Comparison of ENCODE assay signal across 24 mouse cellular contexts in the genomic region with DNA sequence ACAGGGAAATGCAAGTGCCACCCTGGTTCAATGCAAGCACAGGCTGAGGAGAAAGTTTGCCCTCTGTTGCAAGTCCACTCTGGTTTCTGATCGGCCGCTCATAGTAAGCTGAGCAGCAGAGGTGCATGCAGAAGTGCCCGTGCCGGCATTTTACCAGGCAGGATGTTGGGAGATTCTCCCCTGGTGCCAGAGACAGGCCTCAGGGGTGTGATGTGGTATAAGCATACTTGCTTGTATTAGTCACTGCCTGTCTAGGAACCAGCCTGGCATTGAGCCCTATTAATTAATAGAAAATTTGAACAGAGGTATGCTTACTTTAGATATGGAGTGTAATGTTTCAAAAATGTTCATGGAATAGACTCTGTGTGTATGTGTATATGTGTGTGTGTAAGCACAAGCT.
A peak's percentile ranks its signal among the peaks of the same experiment; 100 is the strongest.
DNase-seq lines count a peak whose midpoint lies in the region; ATAC-seq and TF ChIP-seq lines count a peak whose summit lies in the region.
"Had no signal": no experiment of that assay in that cellular context is flagged by ENCODE, and none has a peak within 500 bp of the region (broad histone marks: within the 10 kb centered on the region; RNA-seq: fewer than 3 reads in every experiment).

No protein-coding gene starts in this region.

- H3K4me1 ChIP-seq in midbrain, embryonic 10.5 days: peaks cover 27% of the 10 kb centered on the region
- H3K4me1 ChIP-seq in midbrain, postnatal 0 days (ENCODE audit: insufficient read depth, low read length): no peaks in the 10 kb centered on the region
- H3K4me1 ChIP-seq: embryonic facial prominence, embryonic 13.5 days had no signal

- in situ Hi-C loops in Patski (cut with MboI; ENCODE audit: low pct_unique_long_range_greater_than_20kb): loop anchor here (5.0 kb wide), 1 partner anchor 112 kb away; no protein-coding TSS in a partner anchor

- H3K36me3 ChIP-seq in midbrain, embryonic 10.5 days: no peaks in the 10 kb centered on the region
- no peaks in the 10 kb centered on the region for H3K36me3 ChIP-seq in midbrain, postnatal 0 days (ENCODE audit: insufficient read depth, low read length)
- H3K36me3 ChIP-seq: embryonic facial prominence, embryonic 15.5 days; forebrain, embryonic 10.5 days; forebrain, embryonic 12.5 days had no signal

- H3K27ac ChIP-seq in midbrain, embryonic 10.5 days (replicated peaks): 0 out of 2 replicates have a peak overlapping the region, but pooled peaks have one; percentile 39
- H3K27ac ChIP-seq in midbrain, postnatal 0 days (ENCODE audit: low read depth, low read length): no peak overlapping the region
- H3K27ac ChIP-seq: embryonic facial prominence, embryonic 13.5 days; embryonic facial prominence, embryonic 15.5 days; forebrain, embryonic 10.5 days; forebrain, embryonic 12.5 days had no signal

- H3K4me2 ChIP-seq in midbrain, postnatal 0 days (ENCODE audit: low read depth, low read length, poor library complexity, severe bottlenecking): no peak overlapping the region
- H3K4me2 ChIP-seq: embryonic facial prominence, embryonic 13.5 days; embryonic facial prominence, embryonic 15.5 days; forebrain, embryonic 12.5 days had no signal

- intact Hi-C loops in gastrocnemius, postnatal 14 days (cut with DNase I; ENCODE audit: low total_unique reads): no loop called here

- H3K27me3 ChIP-seq in midbrain, embryonic 10.5 days (ENCODE audit: low read depth, poor library complexity, severe bottlenecking): no peaks in the 10 kb centered on the region
- no peaks in the 10 kb centered on the region for H3K27me3 ChIP-seq in midbrain, postnatal 0 days (ENCODE audit: insufficient read depth, low read length)
- no peaks in the 10 kb centered on the region for H3K27me3 ChIP-seq in Patski
- H3K27me3 ChIP-seq: embryonic facial prominence, embryonic 13.5 days; embryonic facial prominence, embryonic 15.5 days; forebrain, embryonic 12.5 days had no signal

- POLR2A ChIA-PET in Patski (lab: Charles Lee): no interaction called here

- CTCF ChIA-PET in Patski (lab: Charles Lee): interaction anchor here (0.9 to 2.5 kb wide), 2 partner anchors 10 to 111 kb away, joined by 3 to 14 read pairs; no protein-coding TSS in a partner anchor

- WGBS in midbrain, embryonic 10.5 days: 94% methylated on average over 4 of the region's 4 CpGs
- WGBS in midbrain, postnatal 0 days: 91% methylated on average over 4 of the region's 4 CpGs

- no peaks in the 10 kb centered on the region for H3K9me3 ChIP-seq in midbrain, embryonic 10.5 days (replicated peaks)
- H3K9me3 ChIP-seq in midbrain, postnatal 0 days (ENCODE audit: low read length): no peaks in the 10 kb centered on the region
- H3K9me3 ChIP-seq: embryonic facial prominence, embryonic 13.5 days; embryonic facial prominence, embryonic 15.5 days; forebrain, embryonic 10.5 days; forebrain, embryonic 12.5 days had no signal

- H3K9ac ChIP-seq in midbrain, postnatal 0 days (replicated peaks; ENCODE audit: low read length, poor library complexity, severe bottlenecking): no peak overlapping the region
- H3K9ac ChIP-seq: embryonic facial prominence, embryonic 13.5 days; embryonic facial prominence, embryonic 15.5 days; forebrain, embryonic 12.5 days had no signal

- no peak for TF ChIP-seq CTCF in midbrain, postnatal 0 days (IDR thresholded peaks at IDR 0.05)
- no peak for TF ChIP-seq CTCF in Patski (IDR thresholded peaks at IDR 0.05)

- no peak for ATAC-seq in midbrain, postnatal 0 days (ENCODE audit: low FRiP score)
- ATAC-seq in Patski: peak; percentile 69
- ATAC-seq: activated CD4-positive, CD25-positive, alpha-beta regulatory T cell, adult 4 months; forebrain, embryonic 14.5 days; forebrain, embryonic 16.5 days had no signal

- H3K4me3 ChIP-seq in midbrain, embryonic 10.5 days: no peak overlapping the region
- no peak overlapping the region for H3K4me3 ChIP-seq in midbrain, postnatal 0 days (ENCODE audit: low read depth, low read length)
- H3K4me3 ChIP-seq: embryonic facial prominence, embryonic 13.5 days; embryonic facial prominence, embryonic 15.5 days; erythroblast, embryonic 14.5 days; forebrain, embryonic 10.5 days; forebrain, embryonic 12.5 days had no signal

- DNase-seq in midbrain, embryonic 10.5 days (ENCODE audit: low spot score): no peak
- no peak for DNase-seq in midbrain, postnatal 0 days (ENCODE audit: low spot score)
- DNase-seq in Muller cell, postnatal 12 days (ENCODE audit: inconsistent ontology term): peak; percentile 71
- no peak for DNase-seq in Patski (ENCODE audit: low read depth, low spot score)
- no peak for DNase-seq in adrenal gland, adult 8-10 months
- no peak for DNase-seq in gastrocnemius, postnatal 14 days
- DNase-seq in thymus, postnatal 36 days: no peak
- DNase-seq: adrenal gland, postnatal 10 days; adrenal gland, postnatal 25 days; cerebellum, adult 11 months; cerebellum, adult 18-20 months; cerebellum, adult 8-10 months; cerebellum, adult 9-11 months; cerebellum, postnatal 14 days; cerebellum, postnatal 36 days; embryo, embryonic 11 days had no signal
